Mouse (Mus musculus): ENCODE data around the gene Ufm1. TPM values are rescaled to one million over a fixed set of nuclear protein-coding genes. Genes with fewer than 3 reads are reported as not detected.

Ufm1 gene
- polyA plus RNA-seq, 1 experiment from 2014 or later = 99.3 TPM

DNA sequence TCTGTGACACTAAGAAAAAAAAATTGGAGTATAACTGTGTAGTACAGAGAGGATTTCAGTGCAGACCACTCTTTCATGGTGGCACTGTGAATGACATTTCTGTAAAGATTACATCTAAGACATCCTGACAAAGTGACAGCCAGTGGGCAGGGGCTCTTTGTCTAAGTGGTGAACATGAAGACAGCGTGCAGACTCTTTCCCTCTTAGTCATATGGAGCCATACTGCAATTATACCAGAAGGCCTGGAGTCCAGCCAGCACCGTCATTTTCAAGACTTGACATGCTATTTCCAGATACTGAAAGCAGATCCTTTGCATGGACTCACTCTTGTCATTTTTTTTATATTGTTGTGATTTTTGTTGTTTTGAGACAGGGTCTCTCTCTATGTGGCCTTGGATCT, 29.4 kb downstream of the Ufm1 start:
- H3K27me3 ChIP-seq (ENCODE audit: insufficient read depth, poor library complexity, severe bottlenecking) = no peaks in the 10 kb centered on the region
- no peak overlapping the region for H3K4me3 ChIP-seq
- no peak for DNase-seq (ENCODE audit: low spot score)
- WGBS = 87% methylated on average over 2 of the region's 2 CpGs
- no peaks in the 10 kb centered on the region for H3K4me1 ChIP-seq (replicated peaks)
- H3K9me3 ChIP-seq = no peaks in the 10 kb centered on the region
- H3K27ac ChIP-seq = no peak overlapping the region
- no peaks in the 10 kb centered on the region for H3K36me3 ChIP-seq

DNA sequence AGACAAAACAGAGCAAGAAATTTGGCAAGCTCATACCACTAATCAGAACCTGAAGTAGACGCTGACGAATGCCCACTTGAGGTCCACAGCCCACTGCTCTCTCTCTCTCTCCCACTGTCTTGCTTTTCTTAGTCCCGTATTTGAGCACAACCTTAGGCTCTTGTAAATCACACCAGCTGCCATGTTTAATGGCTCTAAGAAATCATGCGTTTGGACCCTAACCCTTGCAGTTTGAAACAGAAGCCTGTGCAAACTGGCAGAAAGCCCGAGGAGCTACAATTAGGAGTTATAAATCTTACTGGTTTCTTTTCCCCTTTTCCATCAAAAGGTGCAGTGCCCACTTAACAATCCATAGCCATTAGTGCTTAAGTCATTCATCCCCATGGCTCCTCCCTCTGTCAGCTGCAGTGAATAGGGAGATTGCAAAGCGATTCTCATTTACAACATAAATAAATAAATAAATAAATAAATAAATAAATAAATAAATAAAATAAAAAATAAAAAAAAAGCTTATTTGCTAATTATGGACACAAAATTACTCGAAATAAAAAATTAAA, 50.1 kb downstream of the Ufm1 start:
- Histone ChIP-seq H3K4me1 (replicated peaks) (no peaks in the 10 kb centered on the region), H3K4me3 (no peak overlapping the region), H3K36me3 (no peaks in the 10 kb centered on the region), H3K27me3 (ENCODE audit: insufficient read depth, poor library complexity, severe bottlenecking) (no peaks in the 10 kb centered on the region), H3K27ac (no peak overlapping the region), H3K9me3 (no peaks in the 10 kb centered on the region)
- no peak for DNase-seq (ENCODE audit: low spot score)
- 88% methylated on average over 7 of the region's 7 CpGs for WGBS

Other genes with a start within 250 kb of the Ufm1 start
- gene Frem2, start 206.5 kb downstream of the Ufm1 start, polyA plus RNA-seq (2016; fragmentation: Nextera tagmentation; extraction: Ambion mirVana) = 3.5 and 6.0 TPM in 2 replicates
- gene Gm10985, start 18.7 kb downstream of the Ufm1 start, polyA plus RNA-seq (2016; fragmentation: Nextera tagmentation; extraction: Ambion mirVana) = not detected in 2 replicates